Comparison of ENCODE assay signal across 24 mouse cellular contexts in the genomic region with DNA sequence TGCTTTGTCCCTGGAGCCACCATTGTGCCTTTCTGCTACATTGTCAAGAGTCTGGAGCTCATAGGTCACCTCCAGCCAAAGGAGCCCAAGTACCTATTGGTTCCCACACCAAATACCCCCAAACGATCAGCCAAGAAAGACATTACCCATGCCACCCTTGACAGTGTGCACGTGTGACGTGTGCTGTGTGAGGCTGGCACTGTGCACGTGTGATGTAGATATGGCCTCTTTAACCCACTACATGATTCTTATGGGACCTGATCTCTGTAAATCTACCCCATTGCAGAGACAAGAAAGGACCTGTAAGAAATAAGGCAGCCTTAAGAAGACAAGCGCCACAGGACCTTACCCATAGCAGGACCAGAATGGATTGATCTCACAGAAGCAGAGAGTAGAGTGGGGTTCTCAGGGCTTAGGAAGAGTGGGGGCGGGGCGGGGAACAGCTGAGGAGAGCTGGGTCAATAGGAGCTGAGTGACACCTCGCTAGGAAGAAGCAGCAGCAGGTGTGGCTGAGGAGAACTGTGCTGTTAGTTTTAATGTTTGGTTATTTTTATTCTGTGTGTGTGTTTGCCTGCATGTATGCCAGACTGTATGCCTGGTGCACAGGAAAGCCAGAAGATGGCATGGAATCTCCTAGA.
DNase-seq lines count a peak whose midpoint lies in the region; ATAC-seq and TF ChIP-seq lines count a peak whose summit lies in the region.
"Had no signal": no experiment of that assay in that cellular context is flagged by ENCODE, and none has a peak within 500 bp of the region (broad histone marks: within the 10 kb centered on the region; RNA-seq: fewer than 3 reads in every experiment).

No protein-coding gene starts in this region.

- WGBS in kidney, adult 2 months, result 81% methylated on average over 8 of the region's 8 CpGs
- 78% methylated on average over 8 of the region's 8 CpGs for WGBS in kidney, embryonic 14.5 days

- ATAC-seq in kidney, embryonic 14.5 days (ENCODE audit: low FRiP score, low TSS enrichment), result no peak
- ATAC-seq: CD4-positive, CD25-positive, alpha-beta regulatory T cell, adult 4 months; forebrain, embryonic 15.5 days had no signal

- no peaks in the 10 kb centered on the region for H3K27me3 ChIP-seq in kidney, adult 2 months (replicated peaks; ENCODE audit: control insufficient read depth, insufficient read depth, low read length)
- peaks cover 5% of the 10 kb centered on the region; the same call in 1 of the 2 replicates for H3K27me3 ChIP-seq in kidney, embryonic 14.5 days (ENCODE audit: control insufficient read depth, insufficient read depth, low read length)
- H3K27me3 ChIP-seq: embryonic facial prominence, embryonic 13.5 days; forebrain, embryonic 12.5 days; forebrain, embryonic 15.5 days; hindbrain, embryonic 15.5 days had no signal

- no peak for TF ChIP-seq CTCF in kidney, adult 2 months (conservative IDR thresholded peaks at IDR 0.05; ENCODE audit: insufficient read depth, insufficient read length, low read depth, low read length)

- no peak overlapping the region for H3K9ac ChIP-seq in kidney, embryonic 14.5 days (ENCODE audit: low read depth, low read length)
- H3K9ac ChIP-seq: embryonic facial prominence, embryonic 13.5 days; forebrain, embryonic 12.5 days; forebrain, embryonic 15.5 days; heart, embryonic 13.5 days; hindbrain, embryonic 12.5 days; hindbrain, embryonic 15.5 days had no signal

- no peaks in the 10 kb centered on the region for H3K4me1 ChIP-seq in kidney, adult 2 months (ENCODE audit: control insufficient read depth, insufficient read depth, low read length)
- peaks cover 8% of the 10 kb centered on the region for H3K4me1 ChIP-seq in kidney, embryonic 14.5 days (ENCODE audit: control insufficient read depth, insufficient read depth, low read length)

- H3K9me3 ChIP-seq in kidney, embryonic 14.5 days (ENCODE audit: control insufficient read depth, low read length), result no peaks in the 10 kb centered on the region
- H3K9me3 ChIP-seq: embryonic facial prominence, embryonic 10.5 days; embryonic facial prominence, embryonic 13.5 days; forebrain, embryonic 12.5 days; forebrain, embryonic 15.5 days; heart, embryonic 10.5 days; heart, embryonic 13.5 days; hindbrain, embryonic 12.5 days; hindbrain, embryonic 15.5 days had no signal

- no peak for TF ChIP-seq POLR2A in kidney, adult 2 months (IDR thresholded peaks at IDR 0.05; ENCODE audit: low read depth, low read length)

- no peak overlapping the region for H3K27ac ChIP-seq in kidney, adult 2 months (ENCODE audit: insufficient read depth, low read depth, low read length)
- H3K27ac ChIP-seq in kidney, embryonic 14.5 days (ENCODE audit: low read depth, low read length), result no peak overlapping the region
- H3K27ac ChIP-seq: embryonic facial prominence, embryonic 10.5 days; embryonic facial prominence, embryonic 13.5 days; forebrain, embryonic 12.5 days; forebrain, embryonic 15.5 days; heart, embryonic 10.5 days; heart, embryonic 13.5 days; hindbrain, embryonic 12.5 days; hindbrain, embryonic 15.5 days had no signal

- no peak overlapping the region for H3K4me2 ChIP-seq in kidney, embryonic 14.5 days (replicated peaks; ENCODE audit: low read depth, low read length)
- H3K4me2 ChIP-seq: embryonic facial prominence, embryonic 13.5 days; forebrain, embryonic 12.5 days; forebrain, embryonic 15.5 days; heart, embryonic 13.5 days; hindbrain, embryonic 12.5 days; hindbrain, embryonic 15.5 days had no signal

- DNase-seq in naive thymus-derived CD4-positive, alpha-beta T cell, adult 2 months (ENCODE audit: low read depth), result peak; percentile 30
- peak; percentile 67 to 74 for DNase-seq in thymus, adult 18-20 months
- peak; percentile 80 to 88 for DNase-seq in thymus, postnatal 10 days (ENCODE audit: low spot score in 2 of 2)
- peak; percentile 82 to 87 for DNase-seq in thymus, postnatal 36 days
- DNase-seq in layer of hippocampus, adult 9-11 months, result no peak
- no peak for DNase-seq in kidney, adult 2 months
- DNase-seq: adrenal gland, adult 2 months; adrenal gland, postnatal 14 days; cerebellum, adult 11 months; cerebellum, adult 2 months; cerebellum, adult 9-11 months; cerebellum, postnatal 25 days; gastrocnemius, postnatal 25 days had no signal

- no peaks in the 10 kb centered on the region for H3K36me3 ChIP-seq in kidney, adult 2 months (ENCODE audit: control insufficient read depth, insufficient read depth, low read length)
- H3K36me3 ChIP-seq in kidney, embryonic 14.5 days (ENCODE audit: control insufficient read depth, insufficient read depth, low read length), result no peaks in the 10 kb centered on the region
- H3K36me3 ChIP-seq: embryonic facial prominence, embryonic 10.5 days; embryonic facial prominence, embryonic 13.5 days; forebrain, embryonic 12.5 days; forebrain, embryonic 15.5 days; heart, embryonic 10.5 days; heart, embryonic 13.5 days; hindbrain, embryonic 12.5 days; hindbrain, embryonic 15.5 days had no signal

- no peak overlapping the region for H3K4me3 ChIP-seq in kidney, adult 2 months (ENCODE audit: insufficient read depth, low read depth, low read length)
- H3K4me3 ChIP-seq in kidney, embryonic 14.5 days (ENCODE audit: low read length), result no peak overlapping the region
- H3K4me3 ChIP-seq: embryonic facial prominence, embryonic 10.5 days; embryonic facial prominence, embryonic 13.5 days; erythroblast, embryonic 14.5 days; forebrain, embryonic 12.5 days; forebrain, embryonic 15.5 days; heart, embryonic 10.5 days; heart, embryonic 13.5 days; hindbrain, embryonic 12.5 days; hindbrain, embryonic 15.5 days had no signal

Comparison
In these comparisons a context has a peak if more than half of its experiments do, and no peak if none do; other contexts are left out.
1. DNase-seq: peak in naive thymus-derived CD4-positive, alpha-beta T cell, adult 2 months (single experiment), thymus, adult 18-20 months (2 of 2), thymus, postnatal 10 days (2 of 2) and thymus, postnatal 36 days (2 of 2); none in layer of hippocampus, adult 9-11 months (single experiment) and kidney, adult 2 months (single experiment).